Mouse (Mus musculus): ENCODE data around the gene Sun2.

Gene Sun2

DNA sequence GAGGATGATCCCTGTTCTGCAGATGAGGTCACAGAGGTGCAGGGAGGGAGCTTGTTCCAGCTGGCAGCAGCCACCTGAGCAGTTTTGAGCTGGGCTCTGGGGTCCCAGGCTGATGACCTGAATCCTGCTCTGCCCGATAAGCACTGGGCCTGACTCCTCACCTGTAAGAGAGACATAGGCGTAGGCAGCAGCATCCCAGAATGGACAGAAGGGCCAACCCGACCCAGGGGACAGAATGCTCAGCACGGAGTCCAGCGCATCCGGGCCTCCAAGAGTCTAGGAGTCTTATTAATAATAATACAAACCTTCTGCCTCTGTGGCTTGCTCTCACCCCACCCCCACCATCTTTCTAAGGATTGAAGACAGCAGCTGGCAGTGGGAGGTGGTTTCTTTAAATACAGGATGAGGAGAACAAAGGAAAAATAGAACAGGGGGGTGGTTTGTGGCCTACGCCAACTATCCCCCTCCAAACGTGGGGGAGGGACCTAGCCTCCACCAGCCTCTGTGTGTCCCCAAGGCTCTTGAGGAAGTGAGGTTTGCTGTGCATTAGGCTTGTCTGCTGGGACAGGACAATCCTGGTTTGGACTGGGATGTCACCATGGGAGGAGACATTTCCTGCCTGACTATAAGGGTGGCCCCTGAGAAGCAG is 13.8 kb upstream of the Sun2 start:
- peak; percentile 53 for ATAC-seq (ENCODE audit: low TSS enrichment)

GRCm38 (mm10) chr15:79755176-79755575 is 12.8 kb upstream of the Sun2 start:
- ATAC-seq (ENCODE audit: low TSS enrichment) = no peak

- no peak for ATAC-seq (ENCODE audit: low TSS enrichment)
These were observed 11.5 kb upstream of the Sun2 start for GRCm38 (mm10) chr15:79753873-79754272.

DNA sequence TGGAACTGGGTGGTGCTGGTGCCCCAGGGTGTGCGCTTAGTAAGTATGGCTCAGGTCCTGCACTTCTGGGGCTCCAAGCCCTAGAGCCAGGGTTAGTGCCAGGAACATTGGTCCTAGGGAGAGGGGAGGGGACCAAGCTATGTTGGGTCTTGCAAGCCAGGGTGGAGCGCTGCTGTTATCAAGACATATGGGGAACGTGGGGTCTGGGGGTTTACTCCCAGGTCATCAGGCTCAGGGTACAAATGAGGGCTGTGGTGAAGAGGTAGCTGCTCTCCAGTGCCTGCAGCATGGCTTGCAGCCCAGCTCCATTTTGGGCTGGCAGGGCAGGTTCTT is 11.1 kb upstream of the Sun2 start:
- no peak for ATAC-seq (ENCODE audit: low TSS enrichment)

- peak; percentile 60 for ATAC-seq (ENCODE audit: low TSS enrichment)
These were observed 10.5 kb upstream of the Sun2 start for GRCm38 (mm10) chr15:79752742-79753419.

- ATAC-seq (ENCODE audit: low TSS enrichment) = no peak
These were observed 9.4 kb upstream of the Sun2 start for GRCm38 (mm10) chr15:79751772-79752171.

GRCm38 (mm10) chr15:79750266-79750665 is 7.9 kb upstream of the Sun2 start:
- no peak for ATAC-seq (ENCODE audit: low TSS enrichment)

GRCm38 (mm10) chr15:79749162-79749561 is 6.8 kb upstream of the Sun2 start:
- ATAC-seq (ENCODE audit: low TSS enrichment) = no peak

DNA sequence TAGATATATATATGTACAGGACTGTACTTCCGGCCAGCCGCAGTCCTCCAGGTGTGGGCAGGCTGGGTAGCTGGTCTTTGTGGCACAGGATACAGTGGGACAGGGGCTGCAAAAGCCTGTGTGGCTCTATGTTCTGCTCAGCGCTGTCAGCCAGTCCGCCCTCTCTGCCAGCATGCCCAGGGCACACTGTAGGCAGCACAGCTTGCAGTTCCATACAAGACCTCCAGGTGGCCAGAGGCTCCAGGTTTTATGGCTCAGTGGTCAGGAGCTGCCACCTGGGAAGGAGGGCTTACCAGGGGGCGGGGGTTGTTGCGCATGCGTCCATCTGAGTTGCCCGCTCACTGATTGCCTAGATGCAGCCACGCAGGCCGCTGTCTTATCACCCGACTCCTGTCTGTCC is 5.7 kb upstream of the Sun2 start:
- ATAC-seq (ENCODE audit: low TSS enrichment) = no peak

DNA sequence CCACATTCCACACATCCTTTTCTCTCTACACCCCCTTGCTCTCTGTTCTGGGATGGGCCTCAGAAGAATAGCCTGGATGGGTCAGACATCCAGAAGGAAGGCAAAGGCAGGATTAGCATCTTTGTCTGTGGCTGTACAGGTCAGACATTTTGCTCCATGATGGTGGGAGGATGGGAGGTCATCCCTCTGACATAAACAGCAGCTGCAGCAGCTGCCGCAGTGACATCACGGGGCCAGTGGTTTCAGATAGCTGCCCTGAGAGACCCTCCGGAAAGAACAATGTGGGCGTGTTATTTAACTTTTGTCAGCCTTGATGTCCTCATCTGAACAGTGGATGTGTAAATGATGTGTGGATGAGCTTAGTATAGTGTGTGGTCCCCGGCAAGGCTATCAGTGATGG is 3.5 kb upstream of the Sun2 start:
- no peak for ATAC-seq (ENCODE audit: low TSS enrichment)

DNA sequence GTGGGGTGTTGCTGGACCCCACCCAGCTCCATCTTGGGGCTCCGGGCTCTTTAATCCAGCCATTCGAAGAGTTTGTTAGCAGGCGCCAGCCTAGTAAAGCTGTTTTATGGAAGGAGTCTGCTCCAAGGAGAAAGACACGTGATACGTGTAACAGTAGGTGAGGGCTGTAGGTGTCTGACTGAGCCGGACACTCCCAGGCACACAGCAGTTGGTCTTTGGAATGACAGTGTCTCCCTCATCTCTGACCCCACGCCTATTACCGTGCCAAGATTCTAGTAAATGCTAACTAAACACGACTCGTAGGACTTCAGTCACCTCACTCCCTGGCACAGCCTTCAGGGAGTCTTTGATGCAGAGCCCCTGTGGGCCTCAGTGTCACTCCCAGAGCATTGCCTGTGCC is 3.0 kb upstream of the Sun2 start:
- ATAC-seq (ENCODE audit: low TSS enrichment) = no peak

DNA sequence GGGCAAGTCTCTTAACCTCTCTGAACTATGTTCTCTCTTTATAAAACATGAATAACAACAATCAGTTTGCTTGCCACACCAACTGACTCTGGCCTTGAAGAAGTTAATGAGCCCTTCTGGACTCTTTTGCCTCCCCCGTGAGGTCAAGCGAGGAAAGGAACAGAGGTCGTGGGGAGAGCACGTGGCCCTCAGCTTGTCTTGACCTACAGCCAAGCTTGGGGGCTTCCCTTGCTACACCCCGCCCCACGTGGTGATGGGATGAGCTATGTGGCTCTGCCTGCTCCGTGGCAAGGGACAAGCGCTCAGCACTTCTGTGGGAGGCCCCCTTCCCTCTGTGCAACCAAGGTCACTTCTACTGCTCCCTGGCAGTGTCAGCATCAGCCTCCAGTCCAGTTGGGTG is 2.4 kb upstream of the Sun2 start:
- ATAC-seq (ENCODE audit: low TSS enrichment) = no peak

GRCm38 (mm10) chr15:79744001-79744400 is 1.7 kb upstream of the Sun2 start:
- no peak for ATAC-seq (ENCODE audit: low TSS enrichment)

- no peak for ATAC-seq (ENCODE audit: low TSS enrichment)
These were observed 329 bp upstream of the Sun2 start for GRCm38 (mm10) chr15:79742706-79743023.

- no peak for ATAC-seq (ENCODE audit: low TSS enrichment)
These were observed 1.0 kb downstream of the Sun2 start for GRCm38 (mm10) chr15:79741173-79741858.

GRCm38 (mm10) chr15:79740739-79741138 is 1.6 kb downstream of the Sun2 start:
- no peak for ATAC-seq (ENCODE audit: low TSS enrichment)

DNA sequence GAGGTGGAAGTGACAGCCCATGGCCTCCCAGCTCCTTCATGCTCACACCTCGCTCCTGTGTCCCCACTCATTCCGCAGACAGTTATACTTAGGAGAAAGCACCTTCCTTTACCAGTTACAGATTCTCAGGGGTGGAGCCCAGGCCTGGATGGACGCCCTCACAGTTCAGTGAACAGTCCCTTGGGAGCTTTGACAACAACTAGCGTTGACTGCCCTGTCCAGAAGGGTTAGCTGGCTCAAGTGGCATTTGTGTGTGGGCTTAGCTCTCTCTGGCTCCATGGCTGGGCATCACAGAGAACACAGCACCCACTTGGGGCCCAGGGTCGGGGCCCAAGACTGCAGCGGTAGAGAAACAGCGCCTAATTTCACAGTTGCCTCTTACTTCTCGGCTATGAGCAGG is 8.0 kb downstream of the Sun2 start:
- no peak for ATAC-seq (ENCODE audit: low TSS enrichment)

DNA sequence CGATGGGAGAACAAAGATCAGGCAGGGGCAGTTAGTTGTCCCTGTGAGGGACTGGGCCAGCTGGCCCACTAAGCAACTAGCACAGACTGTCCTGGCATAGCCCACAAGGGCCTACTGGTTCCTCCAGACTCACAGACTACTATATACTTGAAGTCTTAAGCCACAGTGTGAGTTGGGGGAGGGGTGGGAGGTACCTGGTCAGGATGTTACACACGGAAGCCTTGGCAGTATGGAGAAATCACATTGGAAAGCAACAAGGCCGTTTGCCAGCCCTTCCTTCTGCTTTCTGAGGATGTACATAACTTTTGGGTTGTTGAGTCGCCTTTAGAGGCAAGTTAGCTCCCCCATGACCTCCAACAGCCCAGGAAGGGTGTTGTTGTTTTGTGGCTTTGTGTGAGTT is 8.7 kb downstream of the Sun2 start:
- ATAC-seq (ENCODE audit: low TSS enrichment) = no peak

- no peak for ATAC-seq (ENCODE audit: low TSS enrichment)
These were observed 9.1 kb downstream of the Sun2 start for GRCm38 (mm10) chr15:79733192-79733591.

DNA sequence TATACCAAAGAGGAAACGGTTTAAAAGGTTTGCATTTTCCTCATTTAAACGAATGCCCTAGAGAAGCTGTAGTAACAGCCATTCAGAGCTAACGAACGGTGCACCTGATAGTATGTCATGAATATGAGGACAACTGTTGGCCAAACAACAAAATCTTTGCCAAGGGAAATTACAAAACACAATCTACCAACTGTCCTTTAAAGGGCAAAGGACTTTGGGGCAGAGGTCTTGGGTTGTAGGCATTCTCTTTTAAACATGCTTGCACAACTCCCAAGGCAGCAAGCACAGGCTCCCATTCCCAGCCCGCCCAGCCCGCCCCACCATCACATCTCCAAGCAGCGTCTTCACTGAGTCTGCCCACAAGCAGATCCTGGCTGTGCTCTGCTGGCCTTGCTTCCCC is 10.8 kb downstream of the Sun2 start:
- no peak for ATAC-seq (ENCODE audit: low TSS enrichment)

GRCm38 (mm10) chr15:79728731-79729388 is 13.5 kb downstream of the Sun2 start:
- no peak for ATAC-seq (ENCODE audit: low TSS enrichment)

- ATAC-seq (ENCODE audit: low TSS enrichment) = no peak
These were observed 14.0 kb downstream of the Sun2 start for GRCm38 (mm10) chr15:79728311-79728710.

DNA sequence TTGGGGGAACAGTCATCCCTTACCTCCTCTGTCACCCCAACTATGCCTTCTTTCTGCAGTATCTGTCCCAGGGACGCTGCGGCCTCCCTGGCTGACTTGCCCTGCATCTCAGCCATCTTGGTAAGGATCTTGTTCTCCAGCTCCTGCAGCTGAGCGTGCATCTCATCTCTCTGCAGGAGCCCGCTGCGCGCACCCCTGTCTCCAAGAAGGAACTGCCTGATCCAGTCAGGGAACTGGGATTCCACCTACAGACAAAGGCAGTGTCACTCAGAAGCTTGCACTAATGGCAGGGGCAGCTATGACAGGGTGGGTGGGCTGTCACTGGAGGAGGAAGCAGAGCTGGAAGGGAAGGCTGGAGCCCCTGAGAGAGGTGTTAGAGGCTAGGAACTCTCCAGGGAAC is 14.5 kb downstream of the Sun2 start:
- no peak; the same call in 1 of the 2 replicates for ATAC-seq (ENCODE audit: low TSS enrichment)
